Comparison of ENCODE assay signal across 21 mouse cellular contexts in the genomic region with DNA sequence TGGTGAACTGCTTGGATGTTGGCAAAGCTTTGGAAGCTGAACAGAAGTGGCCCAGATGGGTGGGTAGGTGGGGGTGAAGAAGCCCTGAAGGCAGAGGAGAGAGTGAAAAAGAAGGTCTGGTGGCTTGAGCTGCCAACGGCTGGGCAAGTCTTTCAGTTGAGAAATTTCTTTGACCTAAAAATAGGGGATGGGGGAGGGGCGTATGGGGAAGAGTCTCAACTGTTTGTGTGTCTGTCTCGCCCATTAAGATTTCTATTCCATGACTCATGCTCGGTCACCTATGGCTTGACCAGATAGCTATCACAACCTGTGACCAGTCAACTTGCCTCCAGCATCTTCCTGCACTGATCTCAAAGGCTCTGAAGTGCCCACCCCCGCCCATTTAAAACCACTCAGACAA. TPM values are rescaled to one million over a fixed set of nuclear protein-coding genes. Genes with fewer than 3 reads are reported as not detected.
A peak's percentile ranks its signal among the peaks of the same experiment; 100 is the strongest.
DNase-seq lines count a peak whose midpoint lies in the region; ATAC-seq and TF ChIP-seq lines count a peak whose summit lies in the region.
"Had no signal": no experiment of that assay in that cellular context is flagged by ENCODE, and none has a peak within 500 bp of the region (broad histone marks: within the 10 kb centered on the region; RNA-seq: fewer than 3 reads in every experiment).

No protein-coding gene starts in this region.

- no peak overlapping the region for H3K9ac ChIP-seq in liver, embryonic 15.5 days
- no peak overlapping the region for H3K9ac ChIP-seq in liver, embryonic 11.5 days (ENCODE audit: low read depth, low read length)
- no peak overlapping the region for H3K9ac ChIP-seq in CH12.LX (ENCODE audit: insufficient read depth, low read depth)
- H3K9ac ChIP-seq: midbrain, embryonic 12.5 days; neural tube, embryonic 13.5 days had no signal

- H3K36me3 ChIP-seq in liver, embryonic 15.5 days (replicated peaks): no peaks in the 10 kb centered on the region
- no peaks in the 10 kb centered on the region for H3K36me3 ChIP-seq in liver, embryonic 11.5 days (ENCODE audit: control insufficient read depth, insufficient read depth, low read length)
- no peaks in the 10 kb centered on the region for H3K36me3 ChIP-seq in CH12.LX (replicated peaks in 1 of 2; ENCODE audit: control insufficient read depth in 1 of 2, insufficient read depth in 1 of 2, low read length in 1 of 2)
- H3K36me3 ChIP-seq: midbrain, embryonic 12.5 days; neural tube, embryonic 13.5 days had no signal

- no peak for ATAC-seq in liver, embryonic 15.5 days (ENCODE audit: insufficient read depth)
- no peak for ATAC-seq in liver, embryonic 11.5 days (replicated peaks; ENCODE audit: low FRiP score)
- ATAC-seq in granulocyte monocyte progenitor cell, adult 5-6 weeks (replicated peaks; ENCODE audit: poor library complexity, severe bottlenecking): peak; percentile 36
- ATAC-seq: lung, postnatal 0 days; Patski had no signal

- H3K27ac ChIP-seq in liver, embryonic 15.5 days (replicated peaks): peak overlapping the region; percentile 19; the same call in 1 of the 2 replicates
- H3K27ac ChIP-seq in liver, embryonic 11.5 days (ENCODE audit: low read depth, low read length): no peak overlapping the region
- no peak overlapping the region for H3K27ac ChIP-seq in CH12.LX (ENCODE audit: insufficient read depth, low read depth)
- peak overlapping the region; percentile 59 for H3K27ac ChIP-seq in bone marrow, adult 2 months (ENCODE audit: control insufficient read depth, insufficient read depth, low read depth, low read length, poor library complexity)
- H3K27ac ChIP-seq: midbrain, embryonic 12.5 days; neural tube, embryonic 13.5 days had no signal

- no peak for DNase-seq in liver, embryonic 11.5 days (ENCODE audit: low spot score)
- no peak for DNase-seq in CH12.LX (ENCODE audit: extremely low read depth)
- no peak for DNase-seq in heart, postnatal 25 days (ENCODE audit: low spot score)
- no peak for DNase-seq in frontal cortex, postnatal 36 days (ENCODE audit: low spot score in 2 of 2)
- DNase-seq: cerebellum, postnatal 14 days; heart, adult 18-20 months; kidney, postnatal 10 days; thymus, adult 2 months had no signal

- in situ Hi-C loops in CH12.LX (cut with MboI; ENCODE audit: low pct_ligation_motif_present, low pct_unique_long_range_greater_than_20kb, low sequenced_read_pairs): no loop called here

- dilution Hi-C loops in CH12.LX (cut with MboI; ENCODE audit: extremely low pct_ligation_motif_present, extremely low pct_unique_long_range_greater_than_20kb, low sequenced_read_pairs): no loop called here

- no peak for TF ChIP-seq CTCF in CH12.LX (conservative IDR thresholded peaks at IDR 0.05 in 1 of 2, IDR thresholded peaks at IDR 0.05 in 1 of 2; ENCODE audit: low read depth in 2 of 2, low read length in 2 of 2)
- no peak for TF ChIP-seq CTCF in bone marrow, adult 2 months (IDR thresholded peaks at IDR 0.05; ENCODE audit: control insufficient read depth, insufficient read depth, low read length)

- no peak overlapping the region for H3K4me3 ChIP-seq in liver, embryonic 15.5 days (replicated peaks)
- H3K4me3 ChIP-seq in liver, embryonic 11.5 days (ENCODE audit: low read depth, low read length): no peak overlapping the region
- peak overlapping the region in 1 of 3 experiments; percentile 56 for H3K4me3 ChIP-seq in CH12.LX (replicated peaks in 1 of 3; ENCODE audit: low read depth in 2 of 3, low read length in 2 of 3, poor library complexity in 1 of 3)
- no peak overlapping the region for H3K4me3 ChIP-seq in bone marrow, adult 2 months (replicated peaks; ENCODE audit: control insufficient read depth, low read depth, low read length)
- H3K4me3 ChIP-seq: midbrain, embryonic 12.5 days; neural tube, embryonic 13.5 days had no signal

- intact Hi-C loops in heart, postnatal 25 days (cut with DNase I): no loop called here

- H3K9me3 ChIP-seq in liver, embryonic 15.5 days (replicated peaks): no peaks in the 10 kb centered on the region
- H3K9me3 ChIP-seq in liver, embryonic 11.5 days (ENCODE audit: control insufficient read depth, low read length): no peaks in the 10 kb centered on the region
- peaks cover 2% of the 10 kb centered on the region for H3K9me3 ChIP-seq in CH12.LX (replicated peaks; ENCODE audit: low read length)
- H3K9me3 ChIP-seq: midbrain, embryonic 12.5 days; neural tube, embryonic 13.5 days had no signal

- H3K4me2 ChIP-seq in liver, embryonic 15.5 days: peak overlapping the region; percentile 25
- no peak overlapping the region for H3K4me2 ChIP-seq in liver, embryonic 11.5 days
- H3K4me2 ChIP-seq in CH12.LX (ENCODE audit: insufficient read depth, low read depth, poor library complexity, severe bottlenecking): peak overlapping the region; percentile 94
- H3K4me2 ChIP-seq: midbrain, embryonic 12.5 days; neural tube, embryonic 13.5 days had no signal

- H3K27me3 ChIP-seq in liver, embryonic 15.5 days: peaks cover 3% of the 10 kb centered on the region; the same call in 1 of the 2 replicates
- H3K27me3 ChIP-seq in liver, embryonic 11.5 days (replicated peaks; ENCODE audit: control insufficient read depth, insufficient read depth, low read length): no peaks in the 10 kb centered on the region
- H3K27me3 ChIP-seq in CH12.LX (replicated peaks): no peaks in the 10 kb centered on the region
- H3K27me3 ChIP-seq: neural tube, embryonic 13.5 days; Patski had no signal

- TF ChIP-seq RAD21 in CH12.LX (IDR thresholded peaks at IDR 0.05; ENCODE audit: low read depth, low read length): no peak

- WGBS in liver, embryonic 15.5 days (ENCODE audit: insufficient replicate concordance): 24% methylated on average over 5 of the region's 5 CpGs
- 55% methylated on average over 5 of the region's 5 CpGs for WGBS in liver, embryonic 11.5 days
- 26% methylated on average over 5 of the region's 5 CpGs for WGBS in bone marrow, adult 2 months

- H3K4me1 ChIP-seq in liver, embryonic 15.5 days (replicated peaks): peaks cover 28% of the 10 kb centered on the region
- peaks cover 5% of the 10 kb centered on the region; the same call in 1 of the 2 replicates for H3K4me1 ChIP-seq in liver, embryonic 11.5 days (replicated peaks; ENCODE audit: control insufficient read depth, insufficient read depth, low read length)
- H3K4me1 ChIP-seq in CH12.LX (ENCODE audit: control insufficient read depth in 1 of 2, insufficient read depth in 2 of 2): peaks cover 16 to 45% of the 10 kb centered on the region in 2 experiments
- peaks cover 14% of the 10 kb centered on the region for H3K4me1 ChIP-seq in bone marrow, adult 2 months (ENCODE audit: control insufficient read depth, insufficient read depth, low read length)

- TF ChIP-seq EP300 in CH12.LX (IDR thresholded peaks at IDR 0.05; ENCODE audit: low read length): no peak

- no peaks in the 10 kb centered on the region for H3K79me2 ChIP-seq in CH12.LX (replicated peaks; ENCODE audit: control insufficient read depth, extremely low read depth, insufficient read depth, poor library complexity, severe bottlenecking)

- TF ChIP-seq POLR2A in CH12.LX (IDR thresholded peaks at IDR 0.05; ENCODE audit: low read depth, low read length): no peak
- no peak for TF ChIP-seq POLR2A in bone marrow, adult 2 months (IDR thresholded peaks at IDR 0.05; ENCODE audit: borderline replicate concordance, control insufficient read depth, low read depth, low read length)

TF ChIP-seq in CH12.LX, 34 proteins besides CTCF, POLR2A, EP300 and RAD21:
- TF ChIP-seq NELFE (IDR thresholded peaks at IDR 0.05; ENCODE audit: low read depth, low read length): no peak
- TF ChIP-seq MXI1 (IDR thresholded peaks at IDR 0.05; ENCODE audit: low read depth, low read length): no peak
- 0 out of 2 replicates have a peak, but pooled peaks have one; percentile 19 for TF ChIP-seq MEF2A (IDR thresholded peaks at IDR 0.05; ENCODE audit: borderline replicate concordance, low read depth, low read length)

RNA-seq across cellular contexts. Expression of a gene that starts 35.1 kb away (rescaled TPM):
- 0.08 TPM in 1 of 2 replicates, not detected in the other for polyA plus RNA-seq in liver, embryonic 15.5 days (2015; fragmentation: Nextera tagmentation; extraction: Ambion mirVana)
- not detected in 2 replicates for polyA plus RNA-seq in liver, embryonic 11.5 days (2014; fragmentation: Nextera tagmentation; extraction: Ambion mirVana)
- total RNA-seq in CH12.LX (2012; rRNA removed): not detected in 2 replicates
- not detected in 2 replicates for total RNA-seq in CH12.LX (2014; rRNA removed)
- not detected in 2 replicates for polyA plus RNA-seq in CH12.LX (2012; ENCODE audit: insufficient read length, low read depth)
- 1.1 TPM in 1 of 2 replicates, not detected in the other for polyA plus RNA-seq in bone marrow, adult 2 months (2011; ENCODE audit: insufficient read depth, insufficient read length, low replicate concordance, missing spikeins)
- total RNA-seq in granulocyte monocyte progenitor cell, adult 5-6 weeks (2014; fragmentation: Nextera tagmentation): 1.7 TPM in 1 of 2 replicates, not detected in the other
- 0.46 TPM in 1 of 2 replicates, not detected in the other for total RNA-seq in granulocyte monocyte progenitor cell, adult 5-6 weeks (2017)
- total RNA-seq in heart, postnatal 25 days (2021): not detected
- total RNA-seq: adrenal gland, postnatal 4 days; gastrocnemius, adult 18-20 months; heart, adult 18-20 months; liver, adult 2 months had no signal
- polyA plus RNA-seq: heart, postnatal 0 days; intestine, embryonic 14.5 days; liver, adult 2 months; Patski; stomach, embryonic 14.5 days had no signal

Comparison
In these comparisons a context has a peak if more than half of its experiments do, and no peak if none do; other contexts are left out.
1. H3K27ac ChIP-seq: peak in liver, embryonic 15.5 days (single experiment) and bone marrow, adult 2 months (single experiment); none in liver, embryonic 11.5 days (single experiment) and CH12.LX (single experiment).